Mouse (Mus musculus): ENCODE results near the gene Ggps1. TPM values are rescaled to one million over a fixed set of nuclear protein-coding genes. Genes with fewer than 3 reads are reported as not detected.

The Ggps1 gene
- 10 to 100 TPM; 60.5 to 64.1 TPM for total RNA-seq (2021)
- long read RNA-seq, experiment 1, full-length matches to known transcripts, result 38 of 71 reads
- long read RNA-seq, experiment 1, partial matches to known transcripts, result 8 of 71 reads
- long read RNA-seq, experiment 1, other reads (novel, unspliced or antisense), result 25 of 71 reads
- long read RNA-seq, experiment 2, full-length matches to known transcripts, result 26 of 46 reads
- long read RNA-seq, experiment 2, partial matches to known transcripts, result 3 of 46 reads
- long read RNA-seq, experiment 2, other reads (novel, unspliced or antisense), result 17 of 46 reads

DNA sequence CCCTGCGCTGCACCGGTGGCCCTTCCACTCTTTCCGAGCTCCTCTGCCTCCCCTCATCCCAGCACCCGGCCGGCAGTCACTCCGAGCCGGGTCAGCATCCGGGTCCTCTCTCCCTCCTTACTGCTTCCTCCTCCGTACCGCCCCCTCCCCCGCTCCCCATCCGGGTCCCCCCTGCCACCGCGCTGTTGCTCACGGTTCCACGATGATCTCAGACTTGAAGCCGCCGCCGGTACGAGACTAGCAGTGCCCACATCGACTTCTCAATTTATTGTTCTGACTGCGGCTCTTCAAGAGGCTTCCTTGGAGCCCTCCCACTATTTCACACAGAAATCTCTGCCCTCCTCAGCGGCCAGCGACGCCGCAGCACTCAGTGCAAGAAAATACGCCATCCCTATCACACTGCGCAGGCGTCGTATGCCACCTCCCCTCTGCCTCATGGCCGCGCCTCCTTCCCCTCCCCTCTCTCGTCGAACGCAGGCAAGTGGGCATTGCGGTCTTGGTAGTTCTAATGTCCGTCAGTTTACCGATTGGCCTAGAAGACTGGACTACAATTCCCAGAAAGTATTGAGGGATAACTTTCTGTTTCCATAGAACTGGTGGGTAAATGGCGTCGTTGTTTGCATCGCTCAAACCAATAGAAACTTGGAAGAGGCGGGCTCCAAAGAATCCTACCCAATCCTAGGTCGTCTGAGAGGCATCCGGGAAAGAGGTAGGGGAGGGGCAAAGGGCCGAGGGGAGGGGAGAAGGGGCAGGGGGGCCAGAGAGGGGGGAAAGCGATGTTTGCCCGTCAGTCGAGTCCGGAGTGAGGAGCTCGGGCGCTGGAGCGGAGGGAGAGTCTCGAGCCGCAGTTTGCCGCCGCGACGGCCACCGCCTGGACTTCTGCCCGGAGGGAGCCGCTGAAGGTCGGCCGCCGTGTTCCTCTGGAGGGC is at the start of gene Ggps1, which contains the start of gene Arid4b:
Ggps1 (minus strand) TSS at position 476 of the 929 bp plus-strand sequence.
Arid4b (plus strand) TSS at position 220 of the 929 bp plus-strand sequence.
- DNase-seq (ENCODE audit: low spot score in 2 of 2), result peak; percentile 90 to 96

GRCm38 (mm10) chr13:14111146-14111545 is 47.9 kb upstream of the Ggps1 start:
- no peak for DNase-seq (ENCODE audit: low spot score in 2 of 2)

DNA sequence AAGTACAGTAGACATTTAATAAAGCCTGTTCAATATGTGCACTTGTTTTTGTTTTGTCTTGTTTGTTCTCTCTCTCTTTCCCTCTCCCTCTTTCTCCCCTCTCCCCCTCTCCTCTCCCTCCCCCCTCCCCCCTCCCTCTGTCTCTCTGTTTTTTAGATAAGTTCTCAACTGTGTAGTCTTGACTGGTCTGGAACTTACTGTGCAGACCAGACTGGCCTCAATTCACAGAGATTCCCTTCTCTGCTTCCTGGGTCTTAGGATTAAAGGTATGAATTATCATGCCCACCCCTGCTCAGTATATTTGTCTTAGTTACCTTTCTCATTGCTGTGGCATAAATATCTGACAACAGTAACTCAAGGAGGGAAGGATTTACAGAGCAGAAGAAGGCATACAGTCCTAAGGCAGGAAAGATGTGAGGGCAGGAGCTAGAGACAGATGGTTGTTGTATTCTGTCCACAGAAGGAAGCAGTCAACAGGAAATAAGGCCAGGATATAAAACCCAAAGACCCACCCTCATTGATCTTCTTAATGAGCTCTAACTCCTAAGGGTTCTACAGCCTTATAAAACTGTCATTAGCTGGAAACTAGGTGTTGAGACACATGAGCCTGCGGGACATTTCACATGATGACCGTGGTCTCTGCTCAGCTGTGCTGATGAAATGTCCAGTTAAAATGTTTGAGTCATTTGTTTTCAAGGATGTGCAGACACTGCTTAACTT is 47.0 kb upstream of the Ggps1 start:
- DNase-seq (ENCODE audit: low spot score in 2 of 2), result no peak

GRCm38 (mm10) chr13:14103026-14103425 is 39.7 kb upstream of the Ggps1 start:
- no peak for DNase-seq (ENCODE audit: low spot score in 2 of 2)

- DNase-seq (ENCODE audit: low spot score in 2 of 2), result no peak
These were observed 25.4 kb upstream of the Ggps1 start for GRCm38 (mm10) chr13:14088669-14089068.

- no peak for DNase-seq (ENCODE audit: low spot score in 2 of 2)
These were observed 12.0 kb upstream of the Ggps1 start for GRCm38 (mm10) chr13:14075326-14075725.

DNA sequence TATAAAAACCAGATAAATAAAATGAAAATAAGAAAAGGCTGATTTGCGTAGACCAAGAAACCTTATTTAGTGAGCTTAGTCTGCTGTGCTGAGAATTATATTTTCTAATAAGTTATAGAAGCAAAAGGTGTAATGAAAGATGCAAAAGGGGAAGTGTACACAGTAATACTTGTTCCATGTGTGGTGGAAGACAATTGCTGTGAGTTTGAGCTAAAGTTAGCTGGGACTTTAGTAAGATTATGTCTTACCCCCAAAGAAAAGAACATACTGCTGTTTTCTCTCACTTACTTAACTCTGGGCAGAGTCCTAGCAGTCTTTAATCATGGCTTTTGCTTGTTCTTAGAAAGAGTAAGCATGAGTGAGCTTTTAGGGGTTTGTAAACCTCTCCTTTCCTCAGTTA is 11.1 kb upstream of the Ggps1 start:
- DNase-seq (ENCODE audit: low spot score in 2 of 2), result no peak

GRCm38 (mm10) chr13:14069291-14069690 is 6.0 kb upstream of the Ggps1 start:
- DNase-seq (ENCODE audit: low spot score in 2 of 2), result no peak

- DNase-seq (ENCODE audit: low spot score in 2 of 2), result no peak
These were observed 4.7 kb upstream of the Ggps1 start for GRCm38 (mm10) chr13:14068035-14068434.

DNA sequence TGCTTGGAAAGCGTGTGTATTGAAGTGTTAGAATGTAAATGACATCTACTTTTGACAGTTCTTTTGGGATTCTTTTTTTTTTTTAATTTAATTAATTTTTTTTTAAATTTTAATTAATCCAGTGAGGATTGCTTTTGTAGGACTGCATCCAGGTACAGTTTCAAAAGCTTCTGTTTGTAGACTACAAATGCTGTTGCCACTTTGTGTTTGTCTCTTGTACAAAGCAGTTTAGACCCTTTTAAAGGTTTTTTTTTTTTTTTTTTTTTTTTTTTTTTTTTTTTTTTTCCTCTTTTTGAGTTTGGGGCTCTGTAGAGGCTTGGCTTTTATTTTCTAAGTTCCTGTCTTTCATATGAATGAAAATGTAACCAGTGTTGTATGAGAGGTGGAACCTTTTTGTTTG is 2.4 kb upstream of the Ggps1 start:
- no peak for DNase-seq (ENCODE audit: low spot score in 2 of 2)

- no peak for DNase-seq (ENCODE audit: low spot score in 2 of 2)
These were observed 1.7 kb upstream of the Ggps1 start for GRCm38 (mm10) chr13:14065028-14065380.

DNA sequence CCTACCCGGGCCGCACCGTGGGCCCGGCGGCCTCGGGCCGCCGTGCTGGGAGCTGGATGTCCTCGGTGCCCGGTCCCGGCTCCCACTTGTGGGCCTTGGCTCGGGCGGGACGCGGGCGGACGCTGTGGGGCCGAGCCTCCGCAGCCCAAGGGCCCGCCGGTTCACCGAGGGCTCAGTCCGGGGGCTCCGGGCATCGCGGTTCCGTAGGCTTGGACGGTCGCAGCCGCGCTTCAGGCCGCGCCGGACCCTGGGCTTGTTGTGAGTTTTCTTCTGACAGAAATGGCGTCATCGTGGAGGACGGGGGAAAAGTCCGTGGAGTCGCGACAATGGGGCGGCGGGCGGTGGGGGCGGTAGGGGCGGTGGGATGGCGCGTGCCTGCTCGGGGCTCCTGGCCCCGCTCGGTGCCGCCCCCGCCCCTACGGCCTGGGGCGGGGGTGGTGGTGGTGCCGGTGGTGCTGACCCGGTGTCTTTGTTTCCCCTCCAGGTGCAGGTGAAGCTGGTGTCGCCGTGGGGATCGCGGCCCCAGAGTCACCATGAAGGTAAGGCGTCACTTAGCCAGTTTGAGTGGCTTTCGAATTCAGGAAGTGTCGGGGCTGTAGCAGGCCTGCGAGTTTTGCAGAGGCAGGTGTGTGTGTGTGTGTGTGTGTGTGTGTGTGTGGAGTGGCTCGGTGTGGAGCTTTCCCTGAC is 1.2 kb upstream of the Ggps1 start:
- peak; percentile 22 to 34 for DNase-seq (ENCODE audit: low spot score in 2 of 2)

DNA sequence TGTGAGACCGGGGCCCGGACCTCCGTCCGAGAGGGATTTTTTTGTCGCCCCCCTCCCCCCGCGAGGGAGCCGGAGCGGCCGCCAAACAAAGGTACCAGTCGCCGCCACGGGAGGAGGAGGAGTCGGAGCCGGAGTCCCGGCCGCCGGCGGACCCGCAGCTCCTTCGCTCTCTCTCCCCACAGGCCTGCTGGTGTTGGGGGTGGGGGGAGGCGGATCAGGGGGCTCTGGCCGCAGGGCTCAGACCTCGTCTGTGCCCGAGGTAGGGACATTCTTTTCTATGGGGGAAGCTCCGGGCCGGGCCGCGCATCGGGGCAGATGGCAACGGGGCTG is 619 bp upstream of the Ggps1 start:
- DNase-seq (ENCODE audit: low spot score in 2 of 2), result no peak

- no peak for DNase-seq (ENCODE audit: low spot score in 2 of 2)
These were observed 877 bp downstream of the Ggps1 start for GRCm38 (mm10) chr13:14062209-14063012.

DNA sequence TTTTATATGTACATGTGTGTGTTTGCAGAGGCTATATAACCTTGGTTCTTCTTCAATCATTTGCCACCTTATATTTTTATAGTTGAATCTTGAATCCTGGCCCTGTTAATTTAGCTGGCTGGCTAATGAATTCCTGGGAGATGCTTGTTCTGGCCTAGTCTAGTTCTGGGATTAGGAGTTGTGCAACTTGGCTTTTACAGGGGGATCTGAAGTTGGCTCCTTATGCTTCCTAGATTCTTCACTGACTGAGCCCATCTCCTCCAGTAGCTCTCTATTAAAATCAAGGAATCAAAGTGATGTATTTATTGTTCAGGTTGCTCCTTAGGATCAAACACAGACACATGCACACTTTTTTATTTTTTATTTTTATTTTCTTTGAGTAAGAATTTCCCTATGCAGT is 3.7 kb downstream of the Ggps1 start:
- no peak for DNase-seq (ENCODE audit: low spot score in 2 of 2)

DNA sequence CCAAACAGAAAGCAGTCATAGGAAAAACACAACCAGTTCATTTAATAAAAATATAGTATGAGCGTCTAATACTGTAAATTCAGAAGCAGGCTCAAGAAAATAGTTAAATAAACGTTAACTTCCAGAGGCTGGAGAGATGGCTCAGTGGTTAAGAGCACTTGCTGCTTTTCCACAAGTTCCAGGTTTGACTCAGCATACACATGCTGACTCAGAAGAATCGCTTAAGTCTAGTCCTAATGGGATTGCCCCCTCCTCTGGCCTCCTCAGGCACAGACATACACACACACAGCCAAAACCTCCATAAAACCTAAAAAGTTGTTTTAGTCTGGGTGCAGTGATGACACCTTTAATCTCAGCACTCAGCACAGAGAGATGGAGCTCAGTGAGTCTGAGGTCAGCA is 6.5 kb downstream of the Ggps1 start:
- DNase-seq (ENCODE audit: low spot score in 2 of 2), result no peak

DNA sequence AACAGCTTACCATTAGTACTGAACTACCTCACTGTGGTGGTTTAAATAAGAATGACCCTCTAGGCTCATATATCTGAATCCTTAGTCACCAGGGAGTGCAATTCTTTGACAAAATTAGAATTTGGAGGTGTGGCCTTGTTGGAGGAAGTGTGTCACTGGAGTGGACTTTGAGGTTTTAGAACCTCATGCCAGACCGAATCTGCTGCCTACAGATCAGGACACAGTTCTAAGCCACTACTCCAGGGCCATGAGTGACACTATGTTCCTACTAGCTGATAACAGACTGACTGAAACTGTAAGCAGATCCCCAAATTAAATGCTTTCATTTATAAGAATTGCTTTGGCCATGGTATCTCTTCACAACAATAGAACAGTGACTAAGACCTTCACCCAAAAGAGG is 13.4 kb downstream of the Ggps1 start:
- DNase-seq (ENCODE audit: low spot score in 2 of 2), result no peak

DNA sequence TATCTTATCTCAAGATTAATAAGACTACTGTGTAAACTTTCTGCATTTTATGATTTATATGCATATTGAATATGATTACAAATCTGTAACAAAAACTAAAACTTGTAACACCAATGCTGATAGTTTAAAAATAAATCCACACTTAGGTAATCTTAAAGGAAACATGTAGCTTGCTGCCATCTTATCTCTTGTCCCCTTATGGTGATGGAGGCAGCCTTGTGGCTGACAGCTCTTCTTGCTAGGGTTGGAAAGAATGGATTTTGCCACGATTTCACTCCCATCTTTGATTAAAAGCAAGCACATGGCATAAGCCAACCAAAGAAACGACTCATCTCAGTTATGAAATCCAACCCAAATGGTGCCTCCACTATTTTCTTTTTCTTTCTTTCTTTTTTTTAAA is 18.8 kb downstream of the Ggps1 start:
- DNase-seq (ENCODE audit: low spot score in 2 of 2), result no peak

DNA sequence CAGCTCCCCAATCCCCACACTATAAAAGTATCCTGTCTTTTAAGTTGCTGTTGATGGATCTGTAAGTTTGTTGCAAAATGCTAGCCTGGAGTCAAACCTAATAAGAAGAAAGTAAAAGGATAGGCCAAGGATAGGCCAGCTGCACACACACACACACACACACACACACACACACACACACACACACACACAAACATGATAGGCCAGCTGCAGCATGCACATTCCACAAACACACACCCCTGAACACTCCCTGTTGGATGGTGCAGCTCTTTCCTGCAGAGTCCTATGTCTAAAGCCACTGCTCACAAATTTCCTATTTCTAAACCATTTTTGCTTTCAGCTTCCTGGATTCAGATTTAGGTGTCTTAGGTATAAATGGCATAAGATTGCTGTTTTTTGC is 19.4 kb downstream of the Ggps1 start:
- DNase-seq (ENCODE audit: low spot score in 2 of 2), result no peak

GRCm38 (mm10) chr13:14040186-14040585 is 23.1 kb downstream of the Ggps1 start:
- DNase-seq (ENCODE audit: low spot score in 2 of 2), result no peak

All from left cerebral cortex, adult 18-20 months (tissue).